Mouse (Mus musculus) forebrain, postnatal 0 days (tissue): Measurements from ENCODE around the gene Megf11. TPM values are rescaled to one million over a fixed set of nuclear protein-coding genes. Genes with fewer than 3 reads are reported as not detected.
A peak's percentile ranks its signal among the peaks of the same experiment; 100 is the strongest.

Experiments
- ATAC-seq: fragments of 200-750 bp; cut with Nextera tagmentation; 2 replicates; pipeline ENCODE4 v1.8.0; 2017; ENCODE audit warnings: mild to moderate bottlenecking, moderate library complexity
- DNase-seq: peaks from one replicate; pipeline ENCODE4 v3.0.0-alpha.2; 2015
- H3K27ac ChIP-seq: fragments of 300-500 bp; sonication (generic); 2 replicates; pipeline ENCODE4 v1.5.1; 2014; ENCODE audit warnings: low read depth, mild to moderate bottlenecking, antibody characterized with exemption, low read length, moderate library complexity, mixed read lengths
- H3K27me3 ChIP-seq: fragments of 300-500 bp; sonication (generic); 2 replicates; pipeline ENCODE4 v1.6.1; 2014; ENCODE audit warnings: mild to moderate bottlenecking, low read length, mixed read lengths; ENCODE audit not compliant: insufficient read depth
- H3K36me3 ChIP-seq: fragments of 300-500 bp; sonication (generic); 2 replicates; pipeline ENCODE4 v1.6.1; 2014; ENCODE audit warnings: mild to moderate bottlenecking, moderate library complexity; ENCODE audit not compliant: insufficient read depth
- H3K4me1 ChIP-seq: fragments of 300-500 bp; sonication (generic); 2 replicates; pipeline ENCODE4 v1.6.1; 2014; ENCODE audit warnings: antibody characterized with exemption; ENCODE audit not compliant: insufficient read depth
- H3K4me2 ChIP-seq: fragments of 300-500 bp; sonication (generic); 2 replicates; pipeline ENCODE4 v1.6.1; 2014; ENCODE audit warnings: low read depth, mild to moderate bottlenecking, moderate library complexity
- H3K4me3 ChIP-seq: fragments of 300-500 bp; sonication (generic); 2 replicates; pipeline ENCODE4 v1.5.1; 2014; ENCODE audit warnings: low read depth, low read length, mixed read lengths
- H3K9ac ChIP-seq: fragments of 300-500 bp; sonication (generic); 2 replicates; pipeline ENCODE4 v1.6.1; 2014; ENCODE audit warnings: mild to moderate bottlenecking
- H3K9me3 ChIP-seq: fragments of 300-500 bp; sonication (generic); 2 replicates; pipeline ENCODE4 v1.6.1; 2016; ENCODE audit warnings: low read length
- CTCF ChIP-seq: sonication (generic); IDR thresholded peaks from 2 replicates; pipeline ENCODE4 v1.5.1; 2016; ENCODE audit warnings: antibody characterized with exemption, control low read depth, low read depth
- WGBS: fragments of 180-500 bp; shearing (Covaris S2); extraction: QIAGEN DNeasy Blood & Tissue Kit; methylation state at CpG from one replicate; pipeline ENCODE4 v1.1.7; 2014; 5-methylcytosine and 5-hydroxymethylcytosine counted together
- polyA plus RNA-seq: library from polyadenylated mRNA; unstranded; fragments of >200 nt; fragmentation: Nextera tagmentation; extraction: Ambion mirVana; gene quantifications from 2 replicates; pipeline ENCODE4 v1.2.1, GENCODE M21; 2015
- total RNA-seq: library from RNA; depleted of rRNA; stranded (reverse); fragments of >200 nt; gene quantifications from 2 replicates; pipeline ENCODE4 v1.2.3, GENCODE M21; 2014

Gene Megf11
- total and polyA plus RNA-seq, 2 experiments from 2014 or later, result 8.9 to 14.5 TPM

- Histone ChIP-seq H3K9ac (no peak overlapping the region), H3K36me3 (no peaks in the 10 kb centered on the region), H3K4me3 (no peak overlapping the region), H3K27me3 (no peaks in the 10 kb centered on the region), H3K4me2 (0 out of 2 replicates have a peak overlapping the region, but pooled peaks have one; percentile 23), H3K9me3 (no peaks in the 10 kb centered on the region), H3K4me1 (peaks cover 6% of the 10 kb centered on the region; the same call in 1 of the 2 replicates), H3K27ac (no peak overlapping the region)
- DNase-seq (peak; percentile 43), ATAC-seq (peak; percentile 64)
- TF ChIP-seq CTCF, result no peak
- 24% methylated on average over 7 of the region's 7 CpGs for WGBS
Observed at GRCm38 (mm10) chr9:64555620-64556019, 170.2 kb downstream of the Megf11 start.

DNA sequence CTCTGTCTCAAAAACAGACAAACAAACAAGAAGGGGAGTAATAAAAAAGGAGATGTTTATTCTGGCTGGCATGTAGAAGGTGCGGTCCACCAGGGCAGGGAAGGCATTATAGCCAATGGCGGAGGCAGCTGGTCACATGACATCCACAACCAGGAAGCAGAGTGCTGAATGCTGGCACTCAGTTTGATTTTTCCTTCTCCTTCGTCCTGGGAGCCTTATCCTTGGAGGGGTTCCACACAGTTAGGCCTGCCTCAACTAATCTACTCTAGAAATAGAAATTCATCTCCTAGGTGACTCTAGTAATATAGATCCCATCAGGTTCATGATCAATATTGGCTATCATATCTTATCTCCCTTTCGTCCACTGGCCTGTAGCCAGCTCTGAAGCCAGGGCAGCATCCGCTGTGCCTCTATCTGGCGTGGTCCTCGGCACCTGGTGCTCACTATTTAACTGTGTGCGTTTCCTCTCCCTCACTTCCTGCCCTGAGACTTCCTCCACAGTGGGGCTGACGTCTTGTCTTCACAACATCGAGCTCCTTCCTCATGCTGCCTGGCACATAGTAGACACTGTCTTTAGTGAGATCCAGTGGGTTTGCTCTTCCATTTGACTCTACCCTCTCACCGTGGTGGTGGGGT is 171.8 kb downstream of the Megf11 start:
- peaks cover 6% of the 10 kb centered on the region; the same call in 1 of the 2 replicates for H3K4me1 ChIP-seq
- no peak overlapping the region for H3K27ac ChIP-seq
- DNase-seq (no peak), ATAC-seq (no peak)
- no peaks in the 10 kb centered on the region for H3K9me3 ChIP-seq
- no peak overlapping the region for H3K9ac ChIP-seq
- H3K4me3 ChIP-seq, result no peak overlapping the region
- TF ChIP-seq CTCF, result no peak
- H3K4me2 ChIP-seq, result no peak overlapping the region
- H3K27me3 ChIP-seq, result no peaks in the 10 kb centered on the region
- H3K36me3 ChIP-seq, result no peaks in the 10 kb centered on the region
- WGBS, result 85% methylated on average over 11 of the region's 11 CpGs

DNA sequence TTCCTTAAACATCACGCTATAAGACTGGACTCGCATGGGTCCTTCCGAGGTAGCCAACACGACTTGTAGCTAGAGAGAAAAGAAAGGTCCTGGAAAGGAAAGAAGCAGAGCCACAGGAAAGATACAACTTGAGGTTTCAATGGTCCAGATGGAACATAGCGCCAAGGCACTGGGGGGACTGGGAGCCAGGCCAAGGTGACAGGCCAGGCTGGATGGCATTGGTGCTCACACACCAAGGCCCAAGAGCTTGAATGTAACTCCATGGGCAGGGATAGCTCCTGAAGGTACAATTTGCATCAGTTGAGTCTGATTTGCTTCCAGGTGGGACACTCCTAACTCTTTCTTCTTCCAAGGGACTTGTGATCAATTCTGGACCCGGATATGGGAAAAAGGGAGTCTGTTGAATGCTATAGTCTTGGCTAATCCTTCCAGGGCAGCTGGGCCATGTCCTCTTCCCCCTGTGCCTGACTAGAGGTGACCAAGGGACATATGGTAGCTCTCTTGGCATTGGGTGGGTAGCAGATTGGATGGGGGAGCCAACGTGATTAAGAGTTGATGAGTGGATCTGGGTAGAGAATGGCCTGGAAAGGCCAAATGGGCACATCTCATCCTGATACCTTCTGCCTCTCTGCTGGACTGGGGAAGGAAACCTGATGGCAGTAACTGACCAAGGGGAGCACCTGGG is 172.6 kb downstream of the Megf11 start:
- H3K4me3 ChIP-seq, result no peak overlapping the region
- no peak overlapping the region for H3K27ac ChIP-seq
- H3K9ac ChIP-seq, result no peak overlapping the region
- 92% methylated on average over 7 of the region's 7 CpGs for WGBS
- no peaks in the 10 kb centered on the region for H3K27me3 ChIP-seq
- H3K4me1 ChIP-seq, result peaks cover 6% of the 10 kb centered on the region; the same call in 1 of the 2 replicates
- no peak overlapping the region for H3K4me2 ChIP-seq
- ATAC-seq (no peak), DNase-seq (no peak)
- no peak for TF ChIP-seq CTCF
- no peaks in the 10 kb centered on the region for H3K36me3 ChIP-seq
- H3K9me3 ChIP-seq, result no peaks in the 10 kb centered on the region

GRCm38 (mm10) chr9:64564315-64564767 is 178.9 kb downstream of the Megf11 start:
- Histone ChIP-seq H3K9ac (no peak overlapping the region), H3K9me3 (no peaks in the 10 kb centered on the region), H3K27ac (no peak overlapping the region), H3K36me3 (no peaks in the 10 kb centered on the region), H3K4me2 (no peak overlapping the region), H3K4me3 (no peak overlapping the region), H3K27me3 (no peaks in the 10 kb centered on the region), H3K4me1 (no peaks in the 10 kb centered on the region)
- DNase-seq (no peak), ATAC-seq (no peak)
- no peak for TF ChIP-seq CTCF
- WGBS, result 81% methylated on average over 5 of the region's 5 CpGs

DNA sequence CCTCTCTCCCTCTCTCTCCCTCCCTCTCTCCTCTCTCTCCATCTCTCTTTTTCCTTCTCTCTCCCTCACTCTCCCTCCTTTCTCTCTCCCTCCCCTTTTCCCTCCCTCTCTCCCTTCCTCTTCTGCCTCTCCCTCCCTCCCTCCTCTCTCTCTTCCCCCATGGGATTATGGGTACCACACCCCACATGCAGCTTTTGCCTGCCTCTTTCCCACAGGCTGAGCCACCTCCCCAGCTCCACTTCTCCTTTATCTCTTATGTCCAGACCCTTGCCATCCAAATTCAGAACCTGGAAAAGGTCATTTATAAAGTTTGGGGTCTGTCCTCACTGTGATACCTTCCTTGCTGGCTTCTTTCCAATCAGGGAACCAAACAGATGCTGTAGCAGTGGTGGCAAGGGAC is 180.5 kb downstream of the Megf11 start:
- no peaks in the 10 kb centered on the region for H3K4me1 ChIP-seq
- H3K27me3 ChIP-seq, result no peaks in the 10 kb centered on the region
- no peak for DNase-seq
- H3K4me3 ChIP-seq, result no peak overlapping the region
- H3K27ac ChIP-seq, result no peak overlapping the region
- no peak overlapping the region for H3K4me2 ChIP-seq
- H3K9ac ChIP-seq, result no peak overlapping the region
- H3K36me3 ChIP-seq, result no peaks in the 10 kb centered on the region
- no peaks in the 10 kb centered on the region for H3K9me3 ChIP-seq
- no peak for TF ChIP-seq CTCF
- no peak for ATAC-seq

- H3K4me3 ChIP-seq, result no peak overlapping the region
- no peaks in the 10 kb centered on the region for H3K27me3 ChIP-seq
- H3K36me3 ChIP-seq, result no peaks in the 10 kb centered on the region
- no peak overlapping the region for H3K4me2 ChIP-seq
- DNase-seq, result no peak
- TF ChIP-seq CTCF, result no peak
- no peaks in the 10 kb centered on the region for H3K9me3 ChIP-seq
- 77% methylated on average over 2 of the region's 2 CpGs for WGBS
- no peaks in the 10 kb centered on the region for H3K4me1 ChIP-seq
- ATAC-seq, result no peak
- H3K27ac ChIP-seq, result no peak overlapping the region
- H3K9ac ChIP-seq, result no peak overlapping the region
Observed at GRCm38 (mm10) chr9:64566376-64566775, 180.9 kb downstream of the Megf11 start.

- Histone ChIP-seq H3K4me2 (no peak overlapping the region), H3K4me3 (no peak overlapping the region), H3K27ac (no peak overlapping the region), H3K9me3 (no peaks in the 10 kb centered on the region), H3K9ac (no peak overlapping the region), H3K4me1 (no peaks in the 10 kb centered on the region), H3K36me3 (no peaks in the 10 kb centered on the region), H3K27me3 (no peaks in the 10 kb centered on the region)
- no peak for TF ChIP-seq CTCF
- DNase-seq (no peak), ATAC-seq (no peak)
- WGBS, result 72% methylated on average over 5 of the region's 5 CpGs
Observed at GRCm38 (mm10) chr9:64567482-64567881, 182.1 kb downstream of the Megf11 start.
